Mouse (Mus musculus) forebrain, embryonic 14.5 days (tissue): ENCODE measurements at regions not wholly inside any gene's neighbourhood (a gene's known extent, or its start where the extent isn't known, plus 50 kb on each side); places are given as distances from the start of the nearest gene placed in this dataset.
A peak's percentile ranks its signal among the peaks of the same experiment; 100 is the strongest.

Experiments used
- ATAC-seq: fragments of 200-750 bp; cut with Nextera tagmentation; 2 replicates; pipeline ENCODE4 v1.8.0; 2017; ENCODE audit warnings: mild to moderate bottlenecking, moderate library complexity
- DNase-seq: peaks from one replicate; pipeline ENCODE4 v3.0.0-alpha.2; 2015; ENCODE audit warnings: low spot score
- H3K27ac ChIP-seq: fragments of 300-500 bp; sonication (generic); 2 replicates; pipeline ENCODE4 v1.5.1; 2014; ENCODE audit warnings: low read depth, mild to moderate bottlenecking, control low read depth, low read length, moderate library complexity
- H3K27me3 ChIP-seq: fragments of 300-500 bp; sonication (generic); replicated peaks from 2 replicates; pipeline ENCODE4 v1.6.1; 2014; ENCODE audit warnings: low read length, control low read depth, mixed read lengths; ENCODE audit not compliant: control insufficient read depth, insufficient read depth
- H3K36me3 ChIP-seq: fragments of 300-500 bp; sonication (generic); 2 replicates; pipeline ENCODE4 v1.6.1; 2014; ENCODE audit warnings: low read length, control low read depth; ENCODE audit not compliant: control insufficient read depth, insufficient read depth
- H3K4me1 ChIP-seq: fragments of 300-500 bp; sonication (generic); 2 replicates; pipeline ENCODE4 v1.6.1; 2014; ENCODE audit warnings: antibody characterized with exemption, low read length, control low read depth; ENCODE audit not compliant: control insufficient read depth, insufficient read depth
- H3K4me2 ChIP-seq: fragments of 300-500 bp; sonication (generic); 2 replicates; pipeline ENCODE4 v1.6.1; 2014; ENCODE audit warnings: mild to moderate bottlenecking, control low read depth, low read length
- H3K4me3 ChIP-seq: fragments of 300-500 bp; sonication (generic); 2 replicates; pipeline ENCODE4 v1.5.1; 2014; ENCODE audit warnings: low read depth, low read length, control low read depth
- H3K9ac ChIP-seq: fragments of 300-500 bp; sonication (generic); 2 replicates; pipeline ENCODE4 v1.6.1; 2014; ENCODE audit warnings: mild to moderate bottlenecking, low read length, control low read depth, moderate library complexity
- H3K9me3 ChIP-seq: fragments of 300-500 bp; sonication (generic); replicated peaks from 2 replicates; pipeline ENCODE4 v1.6.1; 2016; ENCODE audit warnings: low read length, control low read depth, mixed read lengths; ENCODE audit not compliant: control insufficient read depth
- WGBS: fragments of 180-500 bp; shearing (Covaris S2); extraction: QIAGEN DNeasy Blood & Tissue Kit; methylation state at CpG from one replicate; pipeline ENCODE4 v1.1.7; 2014; 5-methylcytosine and 5-hydroxymethylcytosine counted together

GRCm38 (mm10) chr15:52406156-52406885 lies 1478.4 kb upstream of the Gm7489 start:
- H3K36me3 ChIP-seq = no peaks in the 10 kb centered on the region
- no peak overlapping the region for H3K9ac ChIP-seq
- ATAC-seq (peak; percentile 48; the same call in 1 of the 2 replicates), DNase-seq (peak; percentile 45)
- H3K4me2 ChIP-seq = no peak overlapping the region
- no peaks in the 10 kb centered on the region for H3K27me3 ChIP-seq
- H3K27ac ChIP-seq = no peak overlapping the region
- no peak overlapping the region for H3K4me3 ChIP-seq
- 70% methylated on average over 3 of the region's 3 CpGs for WGBS
- 0 out of 2 replicates have a peak, but pooled peaks cover 3% of the 10 kb centered on the region for H3K4me1 ChIP-seq
- H3K9me3 ChIP-seq = no peaks in the 10 kb centered on the region

DNA sequence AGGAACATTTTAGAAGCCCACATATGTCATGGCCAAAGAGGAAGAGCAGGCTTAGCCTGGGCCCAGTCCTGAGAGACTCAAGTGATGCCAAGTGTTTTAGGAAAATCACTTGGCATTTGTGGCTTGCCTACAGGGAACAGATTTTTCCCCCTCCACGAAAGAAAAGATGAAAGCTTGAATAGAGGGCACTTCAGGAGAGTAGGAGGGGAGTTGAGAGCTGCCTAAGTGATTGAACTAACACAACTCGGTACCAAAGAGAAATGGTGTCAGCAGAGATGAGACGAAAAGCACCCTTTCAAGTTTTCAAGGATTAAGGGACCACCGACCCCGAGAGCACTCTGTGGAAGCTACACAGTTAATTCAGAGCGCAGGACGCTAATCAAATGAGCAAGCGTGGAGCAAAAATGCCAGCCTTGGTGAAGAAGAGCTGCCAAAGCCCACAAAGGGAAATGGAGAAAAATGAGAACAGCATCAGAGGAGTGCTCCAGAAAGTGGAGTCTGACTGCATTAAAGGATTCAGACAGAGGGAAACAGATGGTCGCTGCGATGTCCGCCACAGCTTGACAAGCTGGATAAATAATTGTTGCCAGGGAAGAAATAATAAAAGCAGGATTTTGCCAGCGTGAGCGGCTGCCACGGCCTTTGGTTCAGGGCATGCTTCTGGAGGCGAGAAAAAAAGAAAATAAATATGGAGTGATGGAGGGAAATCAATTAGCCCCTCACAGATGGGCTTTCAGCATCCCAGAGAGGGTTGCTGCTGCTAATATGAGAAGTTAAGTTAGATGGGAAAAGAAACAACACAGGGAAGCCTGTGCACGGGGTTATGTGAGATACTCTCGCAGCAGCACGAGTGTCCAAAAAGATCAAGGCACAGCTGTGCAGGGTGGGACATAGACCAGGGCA lies 1471.6 kb upstream of the Gm7489 start:
- Histone ChIP-seq H3K27me3 (no peaks in the 10 kb centered on the region), H3K27ac (peak overlapping the region; percentile 77), H3K9ac (peak overlapping the region; percentile 41), H3K4me3 (no peak overlapping the region), H3K36me3 (no peaks in the 10 kb centered on the region), H3K4me1 (0 out of 2 replicates have a peak, but pooled peaks cover 6% of the 10 kb centered on the region), H3K4me2 (peak overlapping the region; percentile 35), H3K9me3 (no peaks in the 10 kb centered on the region)
- WGBS = 14% methylated on average over 18 of the region's 18 CpGs
- peak; percentile 95 for ATAC-seq
- peak; percentile 93 for DNase-seq

GRCm38 (mm10) chr15:52425976-52426375 lies 1458.7 kb upstream of the Gm7489 start:
- H3K9ac ChIP-seq = no peak overlapping the region
- DNase-seq (no peak), ATAC-seq (no peak)
- H3K27me3 ChIP-seq = no peaks in the 10 kb centered on the region
- H3K36me3 ChIP-seq = no peaks in the 10 kb centered on the region
- H3K4me3 ChIP-seq = no peak overlapping the region
- H3K4me2 ChIP-seq = no peak overlapping the region
- no peak overlapping the region for H3K27ac ChIP-seq
- H3K4me1 ChIP-seq = no peaks in the 10 kb centered on the region
- H3K9me3 ChIP-seq = no peaks in the 10 kb centered on the region

GRCm38 (mm10) chr15:52430491-52431158 lies 1454.1 kb upstream of the Gm7489 start:
- H3K9ac ChIP-seq = no peak overlapping the region
- DNase-seq (no peak), ATAC-seq (no peak)
- no peak overlapping the region for H3K27ac ChIP-seq
- no peaks in the 10 kb centered on the region for H3K36me3 ChIP-seq
- no peak overlapping the region for H3K4me3 ChIP-seq
- H3K27me3 ChIP-seq = no peaks in the 10 kb centered on the region
- H3K4me2 ChIP-seq = no peak overlapping the region
- no peaks in the 10 kb centered on the region for H3K9me3 ChIP-seq
- no peaks in the 10 kb centered on the region for H3K4me1 ChIP-seq
- 72% methylated on average over 6 of the region's 6 CpGs for WGBS

- DNase-seq = peak; percentile 24
- H3K27ac ChIP-seq = no peak overlapping the region
Measured at GRCm38 (mm10) chr15:52433639-52434038, 1451.1 kb upstream of the Gm7489 start.

DNA sequence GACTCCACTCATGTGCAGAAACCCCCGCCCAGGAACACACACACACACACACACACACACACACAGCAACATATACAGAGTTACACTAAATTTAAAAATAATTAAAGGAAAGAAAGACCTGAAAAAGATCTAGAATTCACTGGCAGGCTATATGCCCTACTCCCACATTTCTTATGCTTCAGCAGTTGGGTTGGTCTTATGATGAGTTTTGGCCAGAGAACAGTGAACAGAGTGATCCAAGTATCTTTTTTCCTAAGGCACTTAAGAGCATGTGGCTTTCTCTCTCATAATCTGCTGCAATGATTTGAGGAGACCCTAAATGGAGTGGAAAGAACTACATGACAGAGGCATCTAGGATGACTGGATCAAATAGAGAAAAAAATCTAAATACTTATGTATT lies 1446.3 kb upstream of the Gm7489 start:
- H3K27ac ChIP-seq = no peak overlapping the region
- no peaks in the 10 kb centered on the region for H3K9me3 ChIP-seq
- no peak for ATAC-seq
- no peak for DNase-seq
- 89% methylated on average over 1 of the region's 1 CpGs for WGBS
- H3K36me3 ChIP-seq = no peaks in the 10 kb centered on the region
- H3K27me3 ChIP-seq = no peaks in the 10 kb centered on the region
- H3K9ac ChIP-seq = no peak overlapping the region
- H3K4me2 ChIP-seq = no peak overlapping the region
- H3K4me1 ChIP-seq = no peaks in the 10 kb centered on the region
- H3K4me3 ChIP-seq = no peak overlapping the region

More at GRCm38 (mm10) chr15:52433639-52434038, 1451.1 kb upstream of the Gm7489 start:
- no peak overlapping the region for H3K9ac ChIP-seq
- H3K4me2 ChIP-seq = no peak overlapping the region
- no peaks in the 10 kb centered on the region for H3K4me1 ChIP-seq
- ATAC-seq = peak; percentile 68; the same call in 1 of the 2 replicates
- WGBS = 37% methylated on average over 2 of the region's 2 CpGs
- H3K36me3 ChIP-seq = no peaks in the 10 kb centered on the region
- H3K4me3 ChIP-seq = no peak overlapping the region
- no peaks in the 10 kb centered on the region for H3K9me3 ChIP-seq
- no peaks in the 10 kb centered on the region for H3K27me3 ChIP-seq

DNA sequence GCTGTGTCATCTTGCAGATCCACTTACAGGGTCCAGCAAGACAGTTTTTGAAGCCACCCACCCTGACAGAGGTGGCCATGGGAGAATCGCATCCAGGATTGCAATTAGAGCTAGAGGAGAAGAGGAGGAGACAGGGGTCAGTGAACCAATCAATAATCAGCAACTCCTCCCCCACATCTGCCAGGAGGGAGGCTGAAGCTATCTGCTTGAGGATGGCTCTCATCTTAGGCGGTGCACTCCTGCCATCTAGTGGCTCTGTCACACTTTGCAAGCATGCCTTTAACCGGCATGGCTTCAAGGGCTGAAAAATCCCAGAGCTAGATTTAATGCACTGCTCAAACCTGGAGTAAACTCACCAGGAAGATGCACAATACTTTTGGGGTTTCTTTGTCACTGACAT lies 1425.9 kb upstream of the Gm7489 start:
- Histone ChIP-seq H3K27ac (no peak overlapping the region), H3K27me3 (no peaks in the 10 kb centered on the region), H3K4me1 (no peaks in the 10 kb centered on the region), H3K9me3 (no peaks in the 10 kb centered on the region), H3K9ac (no peak overlapping the region), H3K36me3 (no peaks in the 10 kb centered on the region), H3K4me3 (no peak overlapping the region), H3K4me2 (no peak overlapping the region)
- 0% methylated on average over 3 of the region's 3 CpGs for WGBS
- ATAC-seq (peak; percentile 94), DNase-seq (peak; percentile 93)

GRCm38 (mm10) chr15:52459315-52459714 lies 1425.4 kb upstream of the Gm7489 start:
- no peaks in the 10 kb centered on the region for H3K36me3 ChIP-seq
- 0 out of 2 replicates have a peak, but pooled peaks cover 1% of the 10 kb centered on the region for H3K4me1 ChIP-seq
- H3K9ac ChIP-seq = no peak overlapping the region
- DNase-seq (no peak), ATAC-seq (no peak)
- 58% methylated on average over 1 of the region's 1 CpGs for WGBS
- H3K27me3 ChIP-seq = no peaks in the 10 kb centered on the region
- H3K27ac ChIP-seq = no peak overlapping the region
- no peaks in the 10 kb centered on the region for H3K9me3 ChIP-seq
- no peak overlapping the region for H3K4me2 ChIP-seq
- no peak overlapping the region for H3K4me3 ChIP-seq
